Mouse (Mus musculus) stomach, postnatal 0 days (tissue): Measurements from ENCODE around the gene Map2k6.

ENCODE experiments used
- CTCF ChIP-seq: IDR thresholded peaks from 2 replicates; pipeline ENCODE4 v1.5.1; 2016; ENCODE audit warnings: antibody characterized with exemption, low read depth, mild to moderate bottlenecking, moderate library complexity
- EP300 ChIP-seq: optimal IDR thresholded peaks from 2 replicates; pipeline ENCODE3; 2016; ENCODE audit warnings: antibody characterized with exemption

DNA sequence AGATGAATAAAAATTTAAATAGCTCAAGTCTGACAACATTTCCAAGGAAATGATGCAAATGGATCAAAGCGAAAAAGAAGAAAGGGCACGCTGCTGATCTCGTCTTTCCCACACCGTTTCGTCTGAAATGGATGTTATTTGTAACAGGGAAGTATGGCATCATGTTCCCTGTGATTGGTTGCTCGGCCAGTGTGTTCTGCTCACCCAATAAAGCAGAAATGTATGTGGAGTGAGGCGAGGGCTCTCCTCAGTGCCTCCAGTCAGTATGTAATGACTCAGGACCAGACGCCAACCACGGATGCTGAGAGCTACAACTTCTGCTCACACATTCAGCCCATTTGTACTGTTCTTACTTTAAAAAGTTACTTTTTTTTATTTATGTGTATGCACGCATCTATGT lies 164.9 kb downstream of the Map2k6 start:
- no peak for TF ChIP-seq CTCF
- TF ChIP-seq EP300 = no peak
